21 mouse cellular contexts compared by ENCODE assay signal in the genomic region with DNA sequence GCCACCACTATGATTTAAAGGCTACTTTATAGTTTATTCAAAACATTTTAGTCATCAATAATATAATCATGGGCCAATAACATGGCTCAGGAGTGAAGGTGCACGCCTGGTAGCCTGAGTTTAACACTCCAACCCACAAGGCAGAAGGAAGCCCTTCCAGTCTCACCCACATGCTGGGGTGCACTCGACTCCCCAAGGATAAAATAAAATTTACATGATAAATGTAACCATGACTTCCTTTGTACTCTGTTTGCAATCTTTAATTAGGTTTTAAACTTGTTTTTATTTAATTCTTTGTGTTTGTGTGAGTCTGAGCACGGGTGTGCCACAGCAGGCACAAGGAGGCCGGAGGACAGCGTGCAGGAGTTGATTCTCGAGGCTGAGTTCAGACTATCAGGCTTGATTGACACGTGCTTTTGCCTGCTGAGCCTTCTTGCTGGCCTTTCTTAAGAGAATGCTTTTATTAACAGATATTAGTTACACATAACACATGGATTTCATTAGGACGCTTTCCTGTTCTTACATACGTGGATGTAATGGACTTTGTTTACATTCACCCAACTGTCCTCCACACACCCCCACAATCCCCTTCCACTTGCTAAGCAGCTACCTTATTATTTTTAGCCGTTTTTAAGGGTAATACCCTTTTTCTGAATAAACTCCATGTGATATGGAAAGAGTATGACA. TPM values are rescaled to one million over a fixed set of nuclear protein-coding genes. Genes with fewer than 3 reads are reported as not detected.
DNase-seq lines count a peak whose midpoint lies in the region; ATAC-seq and TF ChIP-seq lines count a peak whose summit lies in the region.
"Had no signal": no experiment of that assay in that cellular context is flagged by ENCODE, and none has a peak within 500 bp of the region (broad histone marks: within the 10 kb centered on the region; RNA-seq: fewer than 3 reads in every experiment).

No protein-coding gene starts in this region.

- H3K4me2 ChIP-seq in heart, postnatal 0 days (ENCODE audit: low read depth, low read length): peak overlapping the region; percentile 48
- no peak overlapping the region for H3K4me2 ChIP-seq in embryonic facial prominence, embryonic 15.5 days (replicated peaks)
- H3K4me2 ChIP-seq: liver, embryonic 11.5 days; neural tube, embryonic 12.5 days had no signal

- H3K4me1 ChIP-seq in heart, adult 2 months (ENCODE audit: control insufficient read depth, insufficient read depth, low read length): peaks cover 1% of the 10 kb centered on the region
- H3K4me1 ChIP-seq in heart, postnatal 0 days (ENCODE audit: control insufficient read depth, insufficient read depth): peaks cover 26% of the 10 kb centered on the region
- H3K4me1 ChIP-seq in heart, embryonic 10.5 days: peaks cover 69% of the 10 kb centered on the region
- H3K4me1 ChIP-seq in embryonic facial prominence, embryonic 15.5 days: peaks cover 43% of the 10 kb centered on the region

- H3K9ac ChIP-seq in heart, adult 2 months (ENCODE audit: low read depth, low read length): no peak overlapping the region
- 0 out of 2 replicates have a peak overlapping the region, but pooled peaks have one; percentile 2 for H3K9ac ChIP-seq in heart, postnatal 0 days (replicated peaks; ENCODE audit: low read depth, low read length)
- H3K9ac ChIP-seq in embryonic facial prominence, embryonic 15.5 days: no peak overlapping the region
- H3K9ac ChIP-seq: neural tube, embryonic 12.5 days had no signal

- H3K79me2 ChIP-seq in heart, adult 2 months (replicated peaks; ENCODE audit: control insufficient read depth, insufficient read depth, low read length): no peaks in the 10 kb centered on the region; the same call in 1 of the 2 replicates

- H3K27me3 ChIP-seq in heart, adult 2 months (ENCODE audit: control insufficient read depth, insufficient read depth, low read length): no peaks in the 10 kb centered on the region
- no peaks in the 10 kb centered on the region for H3K27me3 ChIP-seq in heart, postnatal 0 days (ENCODE audit: control insufficient read depth, insufficient read depth, low read length)
- H3K27me3 ChIP-seq in heart, embryonic 10.5 days (ENCODE audit: insufficient read depth, poor library complexity, severe bottlenecking): no peaks in the 10 kb centered on the region
- no peaks in the 10 kb centered on the region for H3K27me3 ChIP-seq in embryonic facial prominence, embryonic 15.5 days
- H3K27me3 ChIP-seq: neural tube, embryonic 12.5 days; Patski had no signal

- TF ChIP-seq CTCF in heart, adult 2 months (IDR thresholded peaks at IDR 0.05): no peak
- no peak for TF ChIP-seq CTCF in heart, postnatal 0 days (IDR thresholded peaks at IDR 0.05; ENCODE audit: low read depth)

- no peak for TF ChIP-seq POLR2A in heart, adult 2 months (IDR thresholded peaks at IDR 0.05; ENCODE audit: insufficient read depth, low read depth, low read length)

- no peak for TF ChIP-seq EP300 in heart, adult 2 months (IDR thresholded peaks at IDR 0.05; ENCODE audit: insufficient read depth, low read depth, low read length)
- TF ChIP-seq EP300 in heart, postnatal 0 days (IDR thresholded peaks at IDR 0.05; ENCODE audit: low read depth): no peak

- no peak overlapping the region for H3K4me3 ChIP-seq in heart, adult 2 months
- H3K4me3 ChIP-seq in heart, postnatal 0 days (ENCODE audit: low read depth, low read length): no peak overlapping the region
- no peak overlapping the region for H3K4me3 ChIP-seq in heart, embryonic 10.5 days
- no peak overlapping the region for H3K4me3 ChIP-seq in embryonic facial prominence, embryonic 15.5 days (replicated peaks)
- H3K4me3 ChIP-seq: erythroblast, embryonic 14.5 days; left cerebral cortex, adult 2 months; neural tube, embryonic 12.5 days had no signal

- WGBS in heart, adult 2 months: 72% methylated on average over 10 of the region's 10 CpGs
- 51% methylated on average over 10 of the region's 10 CpGs for WGBS in heart, postnatal 0 days
- 59% methylated on average over 10 of the region's 10 CpGs for WGBS in heart, embryonic 10.5 days
- 36% methylated on average over 10 of the region's 10 CpGs for WGBS in embryonic facial prominence, embryonic 15.5 days

- peak; percentile 70 for DNase-seq in heart, adult 11 months
- DNase-seq in heart, adult 2 months: no peak
- DNase-seq in heart, postnatal 0 days (ENCODE audit: low spot score): no peak
- no peak for DNase-seq in heart, embryonic 10.5 days (ENCODE audit: low spot score)
- DNase-seq in testis, postnatal 10 days (ENCODE audit: low spot score): peak; percentile 31
- no peak for DNase-seq in testis, postnatal 14 days (ENCODE audit: low spot score)
- DNase-seq: cerebellum, adult 18-20 months; cerebellum, postnatal 25 days; kidney, adult 8-10 months; kidney, postnatal 25 days; left cerebral cortex, postnatal 4 days; right cerebral cortex, postnatal 4 days; thymus, postnatal 25 days had no signal

- intact Hi-C loops in heart, adult 2 months (cut with DNase I): no loop called here

- H3K27ac ChIP-seq in heart, adult 2 months: no peak overlapping the region
- H3K27ac ChIP-seq in heart, postnatal 0 days (ENCODE audit: low read depth): peak overlapping the region; percentile 64
- H3K27ac ChIP-seq in heart, embryonic 10.5 days: no peak overlapping the region
- 0 out of 2 replicates have a peak overlapping the region, but pooled peaks have one; percentile 7 for H3K27ac ChIP-seq in embryonic facial prominence, embryonic 15.5 days (replicated peaks)
- H3K27ac ChIP-seq: left cerebral cortex, adult 2 months; neural tube, embryonic 12.5 days had no signal

- H3K36me3 ChIP-seq in heart, adult 2 months (ENCODE audit: control insufficient read depth, insufficient read depth, low read length): no peaks in the 10 kb centered on the region
- no peaks in the 10 kb centered on the region for H3K36me3 ChIP-seq in heart, postnatal 0 days (replicated peaks; ENCODE audit: control insufficient read depth, insufficient read depth, low read length)
- 0 out of 2 replicates have a peak, but pooled peaks cover 2% of the 10 kb centered on the region for H3K36me3 ChIP-seq in heart, embryonic 10.5 days
- H3K36me3 ChIP-seq in embryonic facial prominence, embryonic 15.5 days: peaks cover 3% of the 10 kb centered on the region; the same call in 1 of the 2 replicates
- H3K36me3 ChIP-seq: neural tube, embryonic 12.5 days had no signal

- no peak for ATAC-seq in heart, postnatal 0 days (ENCODE audit: insufficient read depth, low read depth)
- no peak for ATAC-seq in embryonic facial prominence, embryonic 15.5 days (ENCODE audit: insufficient number of reproducible peaks, low FRiP score, low TSS enrichment, low read depth)
- no peak for ATAC-seq in erythroid progenitor cell, adult 5-6 weeks (replicated peaks; ENCODE audit: low FRiP score, poor library complexity, severe bottlenecking)
- ATAC-seq: forebrain, embryonic 16.5 days; Patski had no signal

- H3K9me3 ChIP-seq in heart, postnatal 0 days (replicated peaks; ENCODE audit: control insufficient read depth, low read length): no peaks in the 10 kb centered on the region
- H3K9me3 ChIP-seq in heart, embryonic 10.5 days: no peaks in the 10 kb centered on the region
- H3K9me3 ChIP-seq in embryonic facial prominence, embryonic 15.5 days (replicated peaks): no peaks in the 10 kb centered on the region
- H3K9me3 ChIP-seq: neural tube, embryonic 12.5 days had no signal

RNA-seq across cellular contexts. Expression of a gene that starts 13.3 kb away (rescaled TPM):
- 1 to 10 TPM; 5.3 to 7.4 TPM for total RNA-seq in heart, adult 2 months (2021)
- 1.5 and 3.5 TPM in 2 replicates for polyA plus RNA-seq in heart, adult 2 months (2012; rRNA removed)
- total RNA-seq in heart, postnatal 0 days (2014; rRNA removed; ENCODE audit: low replicate concordance): 26.3 and 48.1 TPM in 2 replicates
- 12.9 and 14.1 TPM in 2 replicates for polyA plus RNA-seq in heart, postnatal 0 days (2015; fragmentation: Nextera tagmentation; extraction: Ambion mirVana)
- polyA plus RNA-seq in heart, embryonic 10.5 days (2016; fragmentation: Nextera tagmentation; extraction: Ambion mirVana): 117 and 143 TPM in 2 replicates
- 78.9 and 84.4 TPM in 2 replicates for polyA plus RNA-seq in embryonic facial prominence, embryonic 15.5 days (2015; fragmentation: Nextera tagmentation; extraction: Ambion mirVana)
- 1.1 TPM in 1 of 2 replicates, not detected in the other for total RNA-seq in erythroid progenitor cell, adult 5-6 weeks (2015; ENCODE audit: low replicate concordance)
- 0.38 TPM in 1 of 2 replicates, not detected in the other for total RNA-seq in erythroid progenitor cell, adult 5-6 weeks (2017; ENCODE audit: low replicate concordance)

Comparison
In these comparisons a context has a peak if more than half of its experiments do, and no peak if none do; other contexts are left out.
1. DNase-seq: peak in heart, adult 11 months (single experiment) and testis, postnatal 10 days (single experiment); none in heart, adult 2 months (0 of 2), heart, postnatal 0 days (single experiment), heart, embryonic 10.5 days (single experiment) and testis, postnatal 14 days (single experiment).
2. H3K27ac ChIP-seq: peak in heart, postnatal 0 days (single experiment) and embryonic facial prominence, embryonic 15.5 days (single experiment); none in heart, adult 2 months (single experiment) and heart, embryonic 10.5 days (single experiment).